Mouse (Mus musculus) lung, embryonic 14.5 days (tissue): ENCODE measurements around the gene Mfng. TPM values are rescaled to one million over a fixed set of nuclear protein-coding genes. Genes with fewer than 3 reads are reported as not detected.

Source experiments
- ATAC-seq: fragments of 200-750 bp; cut with Nextera tagmentation; 2 replicates; pipeline ENCODE4 v1.8.0; 2017; ENCODE audit warnings: mild to moderate bottlenecking, moderate TSS enrichment, moderate library complexity; ENCODE audit not compliant: insufficient read depth
- DNase-seq: peaks from one replicate; pipeline ENCODE4 v3.0.0-alpha.2; 2015
- H3K27ac ChIP-seq: fragments of 300-500 bp; sonication (generic); 2 replicates; pipeline ENCODE4 v1.5.1; 2014; ENCODE audit warnings: low read depth, mild to moderate bottlenecking, moderate library complexity
- H3K27me3 ChIP-seq: fragments of 300-500 bp; sonication (generic); 2 replicates; pipeline ENCODE4 v1.6.1; 2014; ENCODE audit warnings: low read length, control low read depth; ENCODE audit not compliant: insufficient read depth
- H3K36me3 ChIP-seq: fragments of 300-500 bp; sonication (generic); 2 replicates; pipeline ENCODE4 v1.6.1; 2014; ENCODE audit warnings: control low read depth; ENCODE audit not compliant: insufficient read depth
- H3K4me1 ChIP-seq: fragments of 300-500 bp; sonication (generic); 2 replicates; pipeline ENCODE4 v1.6.1; 2014; ENCODE audit warnings: antibody characterized with exemption, control low read depth; ENCODE audit not compliant: insufficient read depth
- H3K4me2 ChIP-seq: fragments of 300-500 bp; sonication (generic); 2 replicates; pipeline ENCODE4 v1.6.1; 2014; ENCODE audit warnings: mild to moderate bottlenecking
- H3K4me3 ChIP-seq: fragments of 300-500 bp; sonication (generic); 2 replicates; pipeline ENCODE4 v1.5.1; 2014; ENCODE audit warnings: low read depth, low read length
- H3K9ac ChIP-seq: fragments of 300-500 bp; sonication (generic); 2 replicates; pipeline ENCODE4 v1.6.1; 2014
- H3K9me3 ChIP-seq: fragments of 300-500 bp; sonication (generic); 2 replicates; pipeline ENCODE4 v1.6.1; 2016; ENCODE audit warnings: low read depth, low read length, control low read depth
- CTCF ChIP-seq: IDR thresholded peaks from 2 replicates; pipeline ENCODE4 v1.5.1; 2016; ENCODE audit warnings: antibody characterized with exemption, low read depth
- WGBS: fragments of 180-500 bp; shearing (Covaris S2); extraction: QIAGEN DNeasy Blood & Tissue Kit; methylation state at CpG from one replicate; pipeline ENCODE4 v1.1.7; 2014; 5-methylcytosine and 5-hydroxymethylcytosine counted together
- polyA plus RNA-seq: library from polyadenylated mRNA; unstranded; fragments of >200 nt; fragmentation: Nextera tagmentation; extraction: Ambion mirVana; gene quantifications from 2 replicates; pipeline ENCODE4 v1.2.1, GENCODE M21; 2014

The Mfng gene
- polyA plus RNA-seq, 1 experiment from 2014 or later, result 34.3 TPM

GRCm38 (mm10) chr15:78807141-78807540, 33.9 kb upstream of the Mfng start:
- no peak for TF ChIP-seq CTCF
- Histone ChIP-seq H3K4me2 (no peak overlapping the region), H3K4me1 (peaks cover 14% of the 10 kb centered on the region; the same call in 1 of the 2 replicates), H3K9me3 (no peaks in the 10 kb centered on the region), H3K27me3 (peaks cover 10% of the 10 kb centered on the region), H3K27ac (no peak overlapping the region), H3K4me3 (no peak overlapping the region), H3K9ac (no peak overlapping the region), H3K36me3 (no peaks in the 10 kb centered on the region)
- no peak for ATAC-seq
- DNase-seq, result no peak
- WGBS, result 55% methylated on average over 3 of the region's 3 CpGs

GRCm38 (mm10) chr15:78806614-78807013, 33.3 kb upstream of the Mfng start:
- Histone ChIP-seq H3K27me3 (peaks cover 15% of the 10 kb centered on the region), H3K4me1 (peaks cover 14% of the 10 kb centered on the region; the same call in 1 of the 2 replicates), H3K36me3 (no peaks in the 10 kb centered on the region), H3K9ac (no peak overlapping the region), H3K9me3 (no peaks in the 10 kb centered on the region), H3K4me2 (no peak overlapping the region), H3K4me3 (no peak overlapping the region), H3K27ac (0 out of 2 replicates have a peak overlapping the region, but pooled peaks have one; percentile 22)
- ATAC-seq (no peak), DNase-seq (no peak)
- TF ChIP-seq CTCF, result no peak
- 23% methylated on average over 2 of the region's 2 CpGs for WGBS

DNA sequence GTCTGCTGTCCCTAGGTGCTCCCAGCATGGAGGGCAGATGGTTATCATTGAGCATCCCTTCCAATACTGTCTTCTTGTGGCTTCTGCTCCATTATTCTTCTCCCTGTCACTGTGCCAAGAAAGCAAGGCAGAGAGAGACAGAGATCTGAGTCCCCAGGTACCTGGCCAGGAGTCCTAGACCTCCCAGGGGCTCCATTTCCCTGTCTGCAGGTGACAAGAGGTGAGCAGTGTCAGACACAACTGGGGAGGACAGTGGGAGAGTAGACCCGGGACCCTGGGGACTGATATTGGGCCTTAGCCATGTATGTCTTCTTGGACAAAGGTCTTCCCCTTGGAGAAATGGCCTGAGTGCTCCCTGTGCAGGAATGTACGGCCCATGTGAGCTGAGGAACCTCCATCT, 32.1 kb upstream of the Mfng start:
- Histone ChIP-seq H3K36me3 (no peaks in the 10 kb centered on the region), H3K27me3 (peaks cover 25% of the 10 kb centered on the region), H3K9me3 (no peaks in the 10 kb centered on the region), H3K4me3 (no peak overlapping the region), H3K9ac (no peak overlapping the region), H3K4me1 (peaks cover 14% of the 10 kb centered on the region; the same call in 1 of the 2 replicates), H3K27ac (no peak overlapping the region), H3K4me2 (no peak overlapping the region)
- ATAC-seq, result no peak
- WGBS, result 74% methylated on average over 2 of the region's 2 CpGs
- TF ChIP-seq CTCF, result no peak
- DNase-seq, result no peak

GRCm38 (mm10) chr15:78804326-78804725, 31.1 kb upstream of the Mfng start:
- H3K27me3 ChIP-seq, result peaks cover 25% of the 10 kb centered on the region
- no peak overlapping the region for H3K9ac ChIP-seq
- H3K9me3 ChIP-seq, result no peaks in the 10 kb centered on the region
- no peak overlapping the region for H3K4me3 ChIP-seq
- 15% methylated on average over 6 of the region's 6 CpGs for WGBS
- no peak for DNase-seq
- H3K36me3 ChIP-seq, result no peaks in the 10 kb centered on the region
- no peak overlapping the region for H3K4me2 ChIP-seq
- 0 out of 2 replicates have a peak, but pooled peaks cover 8% of the 10 kb centered on the region for H3K4me1 ChIP-seq
- no peak for ATAC-seq
- H3K27ac ChIP-seq, result peak overlapping the region; percentile 55; the same call in 1 of the 2 replicates
- TF ChIP-seq CTCF, result no peak

DNA sequence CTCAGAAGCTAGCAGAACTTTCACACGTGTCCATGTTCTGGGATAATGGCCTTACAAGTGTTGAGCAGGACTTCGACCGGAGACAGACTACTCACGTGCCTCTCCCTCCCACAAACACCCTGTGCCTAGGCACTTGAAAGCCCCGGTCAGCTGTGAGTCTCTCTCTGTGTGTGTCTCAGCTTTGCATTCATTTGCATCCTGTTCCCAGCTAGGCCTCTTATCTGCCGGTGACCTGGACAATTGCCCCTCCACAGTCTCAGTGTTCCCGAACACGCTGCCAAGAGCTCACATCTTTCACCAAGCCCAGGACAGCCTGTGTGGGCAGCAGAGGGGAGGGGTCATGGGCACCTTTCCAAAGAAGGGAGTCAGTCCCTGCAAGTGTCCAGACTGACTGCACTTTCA, 30.2 kb upstream of the Mfng start:
- H3K4me3 ChIP-seq, result no peak overlapping the region
- H3K27me3 ChIP-seq, result peaks cover 25% of the 10 kb centered on the region
- peak overlapping the region; percentile 55; the same call in 1 of the 2 replicates for H3K27ac ChIP-seq
- no peaks in the 10 kb centered on the region for H3K9me3 ChIP-seq
- peak overlapping the region; percentile 93 for H3K4me2 ChIP-seq
- H3K36me3 ChIP-seq, result no peaks in the 10 kb centered on the region
- no peak for TF ChIP-seq CTCF
- no peak overlapping the region for H3K9ac ChIP-seq
- ATAC-seq (peak; percentile 10; the same call in 1 of the 2 replicates), DNase-seq (peak; percentile 40)
- WGBS, result 5% methylated on average over 8 of the region's 8 CpGs
- 0 out of 2 replicates have a peak, but pooled peaks cover 8% of the 10 kb centered on the region for H3K4me1 ChIP-seq

DNA sequence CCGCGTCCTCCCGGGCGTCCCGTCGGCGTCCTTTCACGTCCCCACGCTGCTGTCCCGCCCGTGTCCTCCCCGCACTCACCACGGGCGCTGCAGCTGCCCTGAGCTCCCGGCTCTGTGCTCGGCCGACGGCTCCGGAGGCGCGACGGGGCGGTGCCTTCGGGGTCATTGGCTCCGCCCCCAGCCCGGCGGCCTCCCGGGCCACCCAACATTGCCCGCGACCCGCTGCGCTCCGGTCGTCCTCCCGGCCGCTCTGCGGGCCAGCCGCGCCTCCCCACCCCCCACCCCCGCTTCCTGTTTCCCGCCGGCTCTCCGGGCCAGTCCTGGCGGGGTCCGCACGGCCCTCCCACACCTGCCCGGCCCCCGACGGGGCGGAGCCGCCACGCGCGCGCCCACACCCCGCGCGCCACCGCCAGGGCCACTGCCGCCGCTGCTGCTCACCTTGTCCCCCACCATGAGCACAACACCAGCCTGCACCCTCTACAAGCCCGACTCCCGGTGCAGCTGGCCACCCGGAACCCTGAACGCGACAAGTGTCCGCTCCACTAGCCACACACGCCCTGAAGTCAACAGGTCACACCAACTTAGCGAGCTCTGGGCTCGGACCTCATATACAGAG, 29.6 kb upstream of the Mfng start, which contains the start of gene Card10:
TSS of gene Card10 (minus strand) at position 267 of the 616 bp plus-strand sequence.
- no peak for TF ChIP-seq CTCF
- H3K4me3 ChIP-seq, result peak within 1 kb of the TSS; percentile 62
- peak within 1 kb of the TSS; percentile 93 for H3K4me2 ChIP-seq
- WGBS, result 1% methylated on average over 70 of the region's 70 CpGs
- H3K36me3 ChIP-seq, result no peaks in the 10 kb centered on the region
- ATAC-seq, result peak; percentile 72
- no peaks in the 10 kb centered on the region for H3K9me3 ChIP-seq
- H3K9ac ChIP-seq, result peak within 1 kb of the TSS; percentile 64
- H3K27me3 ChIP-seq, result peaks cover 25% of the 10 kb centered on the region
- H3K27ac ChIP-seq, result peak within 1 kb of the TSS; percentile 63; the same call in 1 of the 2 replicates
- H3K4me1 ChIP-seq, result 0 out of 2 replicates have a peak, but pooled peaks cover 8% of the 10 kb centered on the region
- peak; percentile 76 for DNase-seq

DNA sequence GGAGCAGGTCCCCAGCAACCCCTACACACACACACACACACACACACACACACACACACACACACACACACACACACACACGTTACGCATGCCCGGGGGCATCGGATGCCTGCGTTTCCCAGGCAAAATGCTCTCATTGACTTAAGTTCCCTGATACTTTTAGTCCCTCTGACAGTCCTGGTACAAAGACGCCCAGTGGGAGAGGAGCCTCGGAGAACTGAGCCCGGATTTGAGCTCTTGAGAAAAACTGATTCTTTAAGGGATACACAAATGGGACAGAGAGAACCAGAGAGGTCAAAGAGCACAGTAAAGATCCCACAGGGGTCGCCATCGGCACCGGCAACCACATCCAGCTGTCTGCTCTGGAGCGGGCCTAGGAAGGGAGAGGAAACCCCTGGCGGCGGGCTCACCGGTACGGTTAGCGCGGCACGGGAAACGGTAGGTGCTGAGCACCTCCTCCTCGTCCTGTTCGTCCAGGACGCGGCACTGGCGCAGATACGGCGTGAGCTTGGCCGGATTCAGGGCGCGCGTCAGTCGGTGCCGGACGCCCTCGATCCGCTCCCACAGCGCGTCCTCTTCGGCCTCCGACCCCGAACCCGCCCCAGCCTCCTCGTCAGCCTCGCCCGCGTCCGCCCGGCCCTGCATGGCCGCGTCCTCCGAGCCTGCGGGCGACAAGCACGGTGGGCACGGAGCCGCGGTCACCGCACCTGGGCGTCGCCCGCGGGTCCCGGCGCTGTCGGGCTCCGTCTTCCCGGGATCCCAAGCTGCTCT, 28.9 kb upstream of the Mfng start:
- no peak for TF ChIP-seq CTCF
- no peak overlapping the region for H3K27ac ChIP-seq
- 0 out of 2 replicates have a peak, but pooled peaks cover 8% of the 10 kb centered on the region for H3K4me1 ChIP-seq
- ATAC-seq (peak; percentile 33), DNase-seq (no peak)
- H3K4me2 ChIP-seq, result peak overlapping the region; percentile 93
- no peaks in the 10 kb centered on the region for H3K9me3 ChIP-seq
- peaks cover 25% of the 10 kb centered on the region for H3K27me3 ChIP-seq
- peak overlapping the region; percentile 64 for H3K9ac ChIP-seq
- H3K4me3 ChIP-seq, result peak overlapping the region; percentile 62
- H3K36me3 ChIP-seq, result no peaks in the 10 kb centered on the region
- WGBS, result 4% methylated on average over 67 of the region's 67 CpGs
